Mouse (Mus musculus): ENCODE measurements at regions not wholly inside any gene's neighbourhood (a gene's known extent, or its start where the extent isn't known, plus 50 kb on each side); places are given as distances from the start of the nearest gene placed in this dataset.

GRCm38 (mm10) chr17:85508386-85508785, 105.0 kb upstream of the Six3 start:
- H3K4me1 ChIP-seq (replicated peaks; ENCODE audit: control insufficient read depth, insufficient read depth, low read length): no peaks in the 10 kb centered on the region
- WGBS: 90% methylated on average over 12 of the region's 12 CpGs
- H3K4me3 ChIP-seq (ENCODE audit: low read depth, low read length): no peak overlapping the region
- H3K27me3 ChIP-seq (replicated peaks; ENCODE audit: control insufficient read depth, insufficient read depth, low read length): no peaks in the 10 kb centered on the region
- ATAC-seq (replicated peaks; ENCODE audit: low FRiP score, low TSS enrichment, low read depth) (no peak), DNase-seq (ENCODE audit: low spot score) (no peak)
- H3K36me3 ChIP-seq (ENCODE audit: control insufficient read depth, insufficient read depth, low read length): no peaks in the 10 kb centered on the region
- H3K9me3 ChIP-seq (ENCODE audit: control insufficient read depth, low read length): 0 out of 2 replicates have a peak, but pooled peaks cover 2% of the 10 kb centered on the region
- H3K9ac ChIP-seq (ENCODE audit: low read length): no peak overlapping the region
- no peak overlapping the region for H3K4me2 ChIP-seq (ENCODE audit: low read length)
- H3K27ac ChIP-seq (ENCODE audit: low read depth): no peak overlapping the region

GRCm38 (mm10) chr17:85512971-85513370, 100.4 kb upstream of the Six3 start:
- 92% methylated on average over 4 of the region's 4 CpGs for WGBS
- Histone ChIP-seq H3K36me3 (ENCODE audit: control insufficient read depth, insufficient read depth, low read length) (no peaks in the 10 kb centered on the region), H3K9ac (ENCODE audit: low read length) (no peak overlapping the region), H3K4me3 (ENCODE audit: low read depth, low read length) (no peak overlapping the region), H3K27ac (ENCODE audit: low read depth) (no peak overlapping the region), H3K27me3 (replicated peaks; ENCODE audit: control insufficient read depth, insufficient read depth, low read length) (no peaks in the 10 kb centered on the region), H3K9me3 (ENCODE audit: control insufficient read depth, low read length) (no peaks in the 10 kb centered on the region), H3K4me1 (replicated peaks; ENCODE audit: control insufficient read depth, insufficient read depth, low read length) (no peaks in the 10 kb centered on the region), H3K4me2 (ENCODE audit: low read length) (no peak overlapping the region)
- DNase-seq (ENCODE audit: low spot score): no peak
- ATAC-seq (replicated peaks; ENCODE audit: low FRiP score, low TSS enrichment, low read depth): no peak

- DNase-seq (ENCODE audit: low spot score) (no peak), ATAC-seq (replicated peaks; ENCODE audit: low FRiP score, low TSS enrichment, low read depth) (no peak)
- WGBS: 83% methylated on average over 4 of the region's 4 CpGs
Observed at GRCm38 (mm10) chr17:85513936-85514335, 99.5 kb upstream of the Six3 start.

GRCm38 (mm10) chr17:85514396-85514795, 99.0 kb upstream of the Six3 start:
- Histone ChIP-seq H3K4me2 (ENCODE audit: low read length) (no peak overlapping the region), H3K4me1 (replicated peaks; ENCODE audit: control insufficient read depth, insufficient read depth, low read length) (no peaks in the 10 kb centered on the region), H3K4me3 (ENCODE audit: low read depth, low read length) (no peak overlapping the region), H3K9ac (ENCODE audit: low read length) (no peak overlapping the region), H3K27ac (ENCODE audit: low read depth) (no peak overlapping the region), H3K36me3 (ENCODE audit: control insufficient read depth, insufficient read depth, low read length) (no peaks in the 10 kb centered on the region), H3K9me3 (ENCODE audit: control insufficient read depth, low read length) (no peaks in the 10 kb centered on the region), H3K27me3 (replicated peaks; ENCODE audit: control insufficient read depth, insufficient read depth, low read length) (no peaks in the 10 kb centered on the region)
- 66% methylated on average over 7 of the region's 7 CpGs for WGBS
- DNase-seq (ENCODE audit: low spot score): no peak
- ATAC-seq (replicated peaks; ENCODE audit: low FRiP score, low TSS enrichment, low read depth): no peak

More at GRCm38 (mm10) chr17:85513936-85514335, 99.5 kb upstream of the Six3 start:
- Histone ChIP-seq H3K27me3 (replicated peaks; ENCODE audit: control insufficient read depth, insufficient read depth, low read length) (no peaks in the 10 kb centered on the region), H3K4me1 (replicated peaks; ENCODE audit: control insufficient read depth, insufficient read depth, low read length) (no peaks in the 10 kb centered on the region), H3K4me3 (ENCODE audit: low read depth, low read length) (no peak overlapping the region), H3K9me3 (ENCODE audit: control insufficient read depth, low read length) (no peaks in the 10 kb centered on the region), H3K36me3 (ENCODE audit: control insufficient read depth, insufficient read depth, low read length) (no peaks in the 10 kb centered on the region), H3K9ac (ENCODE audit: low read length) (no peak overlapping the region), H3K27ac (ENCODE audit: low read depth) (no peak overlapping the region), H3K4me2 (ENCODE audit: low read length) (no peak overlapping the region)

- H3K9ac ChIP-seq (ENCODE audit: low read length): no peak overlapping the region
- H3K27me3 ChIP-seq (replicated peaks; ENCODE audit: control insufficient read depth, insufficient read depth, low read length): no peaks in the 10 kb centered on the region
- 72% methylated on average over 3 of the region's 3 CpGs for WGBS
- H3K4me1 ChIP-seq (replicated peaks; ENCODE audit: control insufficient read depth, insufficient read depth, low read length): no peaks in the 10 kb centered on the region
- no peak overlapping the region for H3K4me2 ChIP-seq (ENCODE audit: low read length)
- no peak overlapping the region for H3K27ac ChIP-seq (ENCODE audit: low read depth)
- H3K9me3 ChIP-seq (ENCODE audit: control insufficient read depth, low read length): no peaks in the 10 kb centered on the region
- DNase-seq (ENCODE audit: low spot score): no peak
- H3K4me3 ChIP-seq (ENCODE audit: low read depth, low read length): no peak overlapping the region
- no peaks in the 10 kb centered on the region for H3K36me3 ChIP-seq (ENCODE audit: control insufficient read depth, insufficient read depth, low read length)
- no peak for ATAC-seq (replicated peaks; ENCODE audit: low FRiP score, low TSS enrichment, low read depth)
Observed at GRCm38 (mm10) chr17:85517301-85517700, 96.1 kb upstream of the Six3 start.

- no peaks in the 10 kb centered on the region for H3K27me3 ChIP-seq (replicated peaks; ENCODE audit: control insufficient read depth, insufficient read depth, low read length)
- H3K9ac ChIP-seq (ENCODE audit: low read length): no peak overlapping the region
- ATAC-seq (replicated peaks; ENCODE audit: low FRiP score, low TSS enrichment, low read depth) (no peak), DNase-seq (ENCODE audit: low spot score) (no peak)
- no peak overlapping the region for H3K4me3 ChIP-seq (ENCODE audit: low read depth, low read length)
- no peaks in the 10 kb centered on the region for H3K9me3 ChIP-seq (ENCODE audit: control insufficient read depth, low read length)
- H3K27ac ChIP-seq (ENCODE audit: low read depth): no peak overlapping the region
- no peaks in the 10 kb centered on the region for H3K36me3 ChIP-seq (ENCODE audit: control insufficient read depth, insufficient read depth, low read length)
- 92% methylated on average over 6 of the region's 6 CpGs for WGBS
- H3K4me1 ChIP-seq (replicated peaks; ENCODE audit: control insufficient read depth, insufficient read depth, low read length): no peaks in the 10 kb centered on the region
- no peak overlapping the region for H3K4me2 ChIP-seq (ENCODE audit: low read length)
Observed at GRCm38 (mm10) chr17:85518513-85518912, 94.9 kb upstream of the Six3 start.

GRCm38 (mm10) chr17:85527327-85527698, 86.1 kb upstream of the Six3 start:
- H3K36me3 ChIP-seq (ENCODE audit: control insufficient read depth, insufficient read depth, low read length): no peaks in the 10 kb centered on the region
- no peak overlapping the region for H3K27ac ChIP-seq (ENCODE audit: low read depth)
- no peak for ATAC-seq (replicated peaks; ENCODE audit: low FRiP score, low TSS enrichment, low read depth)
- H3K4me3 ChIP-seq (ENCODE audit: low read depth, low read length): no peak overlapping the region
- H3K27me3 ChIP-seq (replicated peaks; ENCODE audit: control insufficient read depth, insufficient read depth, low read length): no peaks in the 10 kb centered on the region
- H3K4me1 ChIP-seq (replicated peaks; ENCODE audit: control insufficient read depth, insufficient read depth, low read length): no peaks in the 10 kb centered on the region
- no peaks in the 10 kb centered on the region for H3K9me3 ChIP-seq (ENCODE audit: control insufficient read depth, low read length)
- 56% methylated on average over 7 of the region's 7 CpGs for WGBS
- peak; percentile 38 for DNase-seq (ENCODE audit: low spot score)
- H3K4me2 ChIP-seq (ENCODE audit: low read length): no peak overlapping the region
- no peak overlapping the region for H3K9ac ChIP-seq (ENCODE audit: low read length)

GRCm38 (mm10) chr17:85528105-85529004, 85.1 kb upstream of the Six3 start:
- no peaks in the 10 kb centered on the region for H3K9me3 ChIP-seq (ENCODE audit: control insufficient read depth, low read length)
- H3K4me2 ChIP-seq (ENCODE audit: low read length): no peak overlapping the region
- no peak for ATAC-seq (replicated peaks; ENCODE audit: low FRiP score, low TSS enrichment, low read depth)
- no peaks in the 10 kb centered on the region for H3K36me3 ChIP-seq (ENCODE audit: control insufficient read depth, insufficient read depth, low read length)
- H3K4me1 ChIP-seq (replicated peaks; ENCODE audit: control insufficient read depth, insufficient read depth, low read length): no peaks in the 10 kb centered on the region
- no peaks in the 10 kb centered on the region for H3K27me3 ChIP-seq (replicated peaks; ENCODE audit: control insufficient read depth, insufficient read depth, low read length)
- no peak overlapping the region for H3K27ac ChIP-seq (ENCODE audit: low read depth)
- H3K9ac ChIP-seq (ENCODE audit: low read length): no peak overlapping the region
- no peak for DNase-seq (ENCODE audit: low spot score)
- H3K4me3 ChIP-seq (ENCODE audit: low read depth, low read length): no peak overlapping the region
- WGBS: 79% methylated on average over 20 of the region's 20 CpGs

GRCm38 (mm10) chr17:85536311-85536710, 77.1 kb upstream of the Six3 start:
- ATAC-seq (replicated peaks; ENCODE audit: low FRiP score, low TSS enrichment, low read depth) (no peak), DNase-seq (ENCODE audit: low spot score) (no peak)
- Histone ChIP-seq H3K36me3 (ENCODE audit: control insufficient read depth, insufficient read depth, low read length) (no peaks in the 10 kb centered on the region), H3K4me1 (replicated peaks; ENCODE audit: control insufficient read depth, insufficient read depth, low read length) (no peaks in the 10 kb centered on the region), H3K4me2 (ENCODE audit: low read length) (no peak overlapping the region), H3K27me3 (replicated peaks; ENCODE audit: control insufficient read depth, insufficient read depth, low read length) (no peaks in the 10 kb centered on the region; the same call in 1 of the 2 replicates), H3K27ac (ENCODE audit: low read depth) (no peak overlapping the region), H3K4me3 (ENCODE audit: low read depth, low read length) (no peak overlapping the region), H3K9me3 (ENCODE audit: control insufficient read depth, low read length) (no peaks in the 10 kb centered on the region), H3K9ac (ENCODE audit: low read length) (no peak overlapping the region)
- WGBS: 79% methylated on average over 3 of the region's 3 CpGs

Measured in intestine, embryonic 14.5 days (tissue).